Mouse (Mus musculus): ENCODE data around the gene Ftl1.

GRCm38 (mm10) chr7:45507583-45507982, 47.9 kb upstream of the Ftl1 start:
- TF ChIP-seq CTCF (IDR thresholded peaks at IDR 0.05; ENCODE audit: control insufficient read depth, insufficient read depth, low read length) (no peak), POLR2A (IDR thresholded peaks at IDR 0.05; ENCODE audit: borderline replicate concordance, control insufficient read depth, low read depth, low read length) (no peak)
